ENCODE assay signal across 15 mouse cellular contexts in genomic region chr8:113803830-113804611, GRCm38 (mm10). TPM values are rescaled to one million over a fixed set of nuclear protein-coding genes. Genes with fewer than 3 reads are reported as not detected.
A peak's percentile ranks its signal among the peaks of the same experiment; 100 is the strongest.
DNase-seq lines count a peak whose midpoint lies in the region; ATAC-seq and TF ChIP-seq lines count a peak whose summit lies in the region.
"Had no signal": no experiment of that assay in that cellular context is flagged by ENCODE, and none has a peak within 500 bp of the region (broad histone marks: within the 10 kb centered on the region; RNA-seq: fewer than 3 reads in every experiment).

No protein-coding gene starts in this region.

- peak; percentile 44 to 50 for DNase-seq in cerebellum, postnatal 14 days
- DNase-seq in cerebellum, adult 9-11 months = no peak
- DNase-seq in kidney, postnatal 0 days (ENCODE audit: low spot score) = peak; percentile 0
- DNase-seq in kidney, adult 9 months = no peak
- no peak for DNase-seq in Patski (ENCODE audit: low read depth, low spot score)
- no peak for DNase-seq in retina, postnatal 1 day
- no peak for DNase-seq in spleen, postnatal 14 days (ENCODE audit: low spot score in 2 of 2)
- DNase-seq: cerebellum, adult 11 months; heart, postnatal 10 days; lung, postnatal 10 days had no signal

- no peak overlapping the region for H3K9ac ChIP-seq in kidney, postnatal 0 days (ENCODE audit: low read depth, low read length)
- H3K9ac ChIP-seq: forebrain, embryonic 12.5 days; liver, embryonic 12.5 days; neural tube, embryonic 12.5 days had no signal

- H3K4me3 ChIP-seq in kidney, postnatal 0 days (replicated peaks; ENCODE audit: low read depth, low read length) = no peak overlapping the region
- no peak overlapping the region for H3K4me3 ChIP-seq in embryonic fibroblast, embryonic 13.5 days (ENCODE audit: insufficient read depth, low read length)
- H3K4me3 ChIP-seq: forebrain, embryonic 12.5 days; liver, embryonic 12.5 days; neural tube, embryonic 12.5 days had no signal

- ATAC-seq in kidney, postnatal 0 days (replicated peaks; ENCODE audit: low FRiP score, low read depth) = no peak
- ATAC-seq in Patski = peak; percentile 64
- ATAC-seq: liver, embryonic 12.5 days; midbrain, embryonic 16.5 days had no signal

- no peak for TF ChIP-seq POLR2A in embryonic fibroblast, embryonic 13.5 days (IDR thresholded peaks at IDR 0.05; ENCODE audit: low read depth, low read length)

- H3K36me3 ChIP-seq in kidney, postnatal 0 days (ENCODE audit: insufficient read depth, low read length) = no peaks in the 10 kb centered on the region
- H3K36me3 ChIP-seq: forebrain, embryonic 12.5 days; liver, embryonic 12.5 days; neural tube, embryonic 12.5 days had no signal

- CTCF ChIA-PET in Patski (lab: Charles Lee) = interaction anchor here (0.7 to 1.1 kb wide), 3 partner anchors 18 to 176 kb away, joined by 3 read pairs; no protein-coding TSS in a partner anchor

- TF ChIP-seq CTCF in kidney, postnatal 0 days (IDR thresholded peaks at IDR 0.05; ENCODE audit: low read depth) = no peak
- TF ChIP-seq CTCF in Patski (IDR thresholded peaks at IDR 0.05) = no peak
- no peak for TF ChIP-seq CTCF in embryonic fibroblast, embryonic 13.5 days (IDR thresholded peaks at IDR 0.05; ENCODE audit: borderline replicate concordance, insufficient read depth, low read length)

- POLR2A ChIA-PET in Patski (lab: Charles Lee) = no interaction called here

- no peaks in the 10 kb centered on the region for H3K4me1 ChIP-seq in kidney, postnatal 0 days (replicated peaks; ENCODE audit: insufficient read depth, low read length)
- H3K4me1 ChIP-seq in embryonic fibroblast, embryonic 13.5 days (ENCODE audit: control insufficient read depth, insufficient read depth, low read length) = peaks cover 15% of the 10 kb centered on the region
- H3K4me1 ChIP-seq: forebrain, embryonic 12.5 days; liver, embryonic 12.5 days; neural tube, embryonic 12.5 days had no signal

- WGBS in kidney, postnatal 0 days = 77% methylated on average over 12 of the region's 12 CpGs

- no peak overlapping the region for H3K27ac ChIP-seq in kidney, postnatal 0 days
- peak overlapping the region; percentile 90 for H3K27ac ChIP-seq in embryonic fibroblast, embryonic 13.5 days (ENCODE audit: insufficient read depth, low read length)
- H3K27ac ChIP-seq: forebrain, embryonic 12.5 days; liver, embryonic 12.5 days; neural tube, embryonic 12.5 days had no signal

- no peaks in the 10 kb centered on the region for H3K9me3 ChIP-seq in kidney, postnatal 0 days (replicated peaks; ENCODE audit: low read length)
- H3K9me3 ChIP-seq: forebrain, embryonic 12.5 days; liver, embryonic 12.5 days; neural tube, embryonic 12.5 days had no signal

- in situ Hi-C loops in Patski (cut with MboI; ENCODE audit: low pct_unique_long_range_greater_than_20kb) = loop anchor here (10.0 kb wide), 1 partner anchor 129 kb away; no protein-coding TSS in a partner anchor

- H3K4me2 ChIP-seq in kidney, postnatal 0 days (ENCODE audit: low read length) = no peak overlapping the region
- H3K4me2 ChIP-seq: forebrain, embryonic 12.5 days; liver, embryonic 12.5 days; neural tube, embryonic 12.5 days had no signal

- no peaks in the 10 kb centered on the region for H3K27me3 ChIP-seq in kidney, postnatal 0 days (ENCODE audit: insufficient read depth, low read length)
- no peaks in the 10 kb centered on the region for H3K27me3 ChIP-seq in Patski
- H3K27me3 ChIP-seq: forebrain, embryonic 12.5 days; liver, embryonic 12.5 days; neural tube, embryonic 12.5 days had no signal

RNA-seq across cellular contexts. Expression of gene Adamts18, which starts 44.5 kb away (rescaled TPM):
- polyA plus RNA-seq in kidney, postnatal 0 days (2015; fragmentation: Nextera tagmentation; extraction: Ambion mirVana) = 1.6 and 2.0 TPM in 2 replicates
- not detected for polyA plus RNA-seq in Patski (2021)
- polyA plus RNA-seq in embryonic fibroblast, embryonic 13.5 days (2011; ENCODE audit: insufficient read length, low read depth, missing spikeins) = 0.30 and 0.45 TPM in 2 replicates

Comparison
In these comparisons a context has a peak if more than half of its experiments do, and no peak if none do; other contexts are left out.
1. DNase-seq: peak in cerebellum, postnatal 14 days (2 of 2) and kidney, postnatal 0 days (single experiment); none in cerebellum, adult 9-11 months (single experiment), kidney, adult 9 months (single experiment), Patski (single experiment), retina, postnatal 1 day (single experiment) and spleen, postnatal 14 days (0 of 2).